Mouse (Mus musculus) small intestine, adult 2 months (tissue): ENCODE data around the gene Hcn1.

ENCODE experiments used
- CTCF ChIP-seq: fragments of 200-500 bp; IDR thresholded peaks from 2 replicates; pipeline ENCODE4 v1.5.1; 2012; ENCODE audit warnings: low read depth, mild to moderate bottlenecking, control low read depth, inconsistent platforms, low read length, moderate library complexity, mixed read lengths; ENCODE audit not compliant: insufficient replicate concordance, insufficient read length; ENCODE audit errors: extremely low read depth
- POLR2A ChIP-seq: fragments of 200-500 bp; IDR thresholded peaks from 2 replicates; pipeline ENCODE4 v1.6.1; 2012; ENCODE audit warnings: low read depth, mild to moderate bottlenecking, control low read depth, inconsistent platforms, low read length, moderate library complexity

GRCm38 (mm10) chr13:117745173-117745572 is 143.1 kb downstream of the Hcn1 start:
- TF ChIP-seq CTCF, result no peak
- no peak for TF ChIP-seq POLR2A
